Mouse (Mus musculus): ENCODE results near the gene Naif1.

DNA sequence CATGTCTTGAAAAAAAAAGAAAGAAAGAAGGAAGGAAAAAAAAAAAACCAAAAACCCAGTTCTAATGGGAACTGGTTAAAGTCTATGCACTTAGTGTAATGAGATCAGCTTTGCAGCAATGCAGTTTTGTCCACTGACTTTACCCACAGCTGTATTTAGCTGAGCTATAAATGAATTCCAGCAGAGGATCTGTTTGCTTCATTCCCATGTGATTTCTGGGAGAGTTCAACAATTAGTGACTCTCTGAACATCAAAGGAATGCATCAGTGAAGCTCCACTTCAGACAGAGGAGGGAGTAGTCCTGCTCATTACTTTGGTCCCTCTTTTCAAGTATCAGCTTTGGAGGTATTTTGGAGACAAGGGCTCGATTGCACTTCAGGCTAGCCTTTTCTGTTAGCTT, 4.7 kb upstream of the Naif1 start:
- TF ChIP-seq CTCF (IDR thresholded peaks at IDR 0.05; ENCODE audit: low read depth) = no peak
- TF ChIP-seq EP300 (IDR thresholded peaks at IDR 0.05; ENCODE audit: low read depth) = no peak

All from heart, postnatal 0 days (tissue).